Mouse (Mus musculus): ENCODE measurements around the gene Cttnbp2nl.

Gene Cttnbp2nl

DNA sequence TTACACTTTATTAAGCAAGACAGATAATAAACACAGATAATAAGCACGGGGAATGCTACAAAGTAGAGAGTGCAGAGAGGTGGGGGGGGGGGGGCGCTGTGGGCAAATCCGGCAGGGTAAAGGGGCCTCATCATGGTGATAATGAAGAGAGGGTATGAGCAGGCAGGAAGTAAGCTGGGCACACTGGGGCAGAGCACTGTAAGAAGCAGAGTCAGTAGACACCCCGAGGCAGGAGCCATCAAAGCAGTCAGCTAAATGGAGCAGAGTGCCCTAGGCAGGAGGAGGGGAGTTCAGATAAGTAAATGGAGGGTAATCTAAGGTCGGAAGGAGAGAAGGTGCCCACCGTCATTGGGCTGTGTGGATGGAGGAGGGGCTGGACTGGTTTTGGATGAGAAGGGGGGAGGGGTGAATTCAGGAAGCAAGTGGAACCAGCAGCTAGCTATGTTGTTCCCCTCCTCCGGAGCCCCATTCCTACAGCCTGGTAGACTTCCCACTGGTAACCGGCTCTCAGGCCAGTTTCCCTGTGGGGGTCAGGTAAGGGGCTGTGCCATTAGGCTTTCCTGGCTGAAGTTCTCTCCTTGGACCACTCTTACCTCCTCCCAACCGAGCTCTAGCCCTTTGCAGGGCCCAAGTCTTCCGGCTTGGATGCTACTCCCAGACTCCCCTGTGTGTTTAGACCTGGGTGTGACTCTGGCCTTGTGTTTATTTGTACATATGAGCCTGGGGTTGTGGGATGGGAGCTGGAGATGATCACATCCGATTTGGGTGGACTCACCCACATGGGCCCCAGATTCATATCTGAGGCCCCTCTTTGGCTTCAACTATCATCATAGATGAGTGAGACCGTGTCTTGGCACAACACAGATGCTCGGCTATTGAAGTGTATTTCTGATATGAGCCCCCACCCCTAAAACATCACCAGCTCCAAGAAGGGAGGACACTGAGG lies 89.3 kb downstream of the Cttnbp2nl start:
- DNase-seq: no peak

DNA sequence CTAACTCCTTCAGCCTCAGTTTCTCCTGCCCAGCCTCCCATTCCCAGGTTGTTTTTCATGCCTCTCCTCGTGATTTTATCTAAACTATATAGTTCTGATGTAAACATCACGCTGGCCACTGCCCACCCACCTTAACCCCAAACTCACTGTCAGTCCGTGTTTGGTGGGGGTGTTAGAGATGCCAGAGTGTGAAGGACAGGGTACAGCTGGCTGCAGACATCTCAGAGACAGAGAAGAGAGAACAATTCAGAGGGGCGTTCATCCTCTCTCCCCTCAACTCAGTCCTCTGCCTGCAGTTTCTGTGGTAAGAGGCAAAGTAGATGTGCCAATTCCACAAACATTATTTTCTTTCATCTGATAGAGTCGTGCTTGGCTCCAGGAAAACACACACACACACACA lies 90.1 kb downstream of the Cttnbp2nl start:
- DNase-seq: no peak

DNA sequence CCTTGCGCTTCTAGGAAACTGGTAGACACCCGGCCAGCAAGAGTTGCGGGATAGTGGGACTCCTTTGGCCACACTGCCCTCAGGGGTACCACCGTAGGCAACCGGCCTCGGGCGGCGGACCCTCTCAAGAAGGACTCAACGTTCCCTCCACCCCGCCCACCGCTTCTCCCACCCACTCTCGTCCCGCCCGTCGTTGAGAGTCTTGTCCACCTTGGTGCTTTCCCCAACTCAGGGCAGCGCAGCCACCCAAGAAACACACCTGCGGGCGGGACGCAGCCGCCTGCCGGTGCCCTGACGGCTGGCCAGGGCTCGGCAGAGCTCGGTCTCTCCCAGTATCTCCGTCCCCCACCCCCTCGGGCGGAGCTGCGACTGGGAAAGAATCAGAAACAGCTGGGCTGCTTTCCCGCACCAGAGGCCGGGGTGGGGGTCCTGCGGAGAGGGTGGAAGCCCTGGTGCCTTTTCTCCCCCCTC lies 90.8 kb downstream of the Cttnbp2nl start:
- no peak for DNase-seq

DNA sequence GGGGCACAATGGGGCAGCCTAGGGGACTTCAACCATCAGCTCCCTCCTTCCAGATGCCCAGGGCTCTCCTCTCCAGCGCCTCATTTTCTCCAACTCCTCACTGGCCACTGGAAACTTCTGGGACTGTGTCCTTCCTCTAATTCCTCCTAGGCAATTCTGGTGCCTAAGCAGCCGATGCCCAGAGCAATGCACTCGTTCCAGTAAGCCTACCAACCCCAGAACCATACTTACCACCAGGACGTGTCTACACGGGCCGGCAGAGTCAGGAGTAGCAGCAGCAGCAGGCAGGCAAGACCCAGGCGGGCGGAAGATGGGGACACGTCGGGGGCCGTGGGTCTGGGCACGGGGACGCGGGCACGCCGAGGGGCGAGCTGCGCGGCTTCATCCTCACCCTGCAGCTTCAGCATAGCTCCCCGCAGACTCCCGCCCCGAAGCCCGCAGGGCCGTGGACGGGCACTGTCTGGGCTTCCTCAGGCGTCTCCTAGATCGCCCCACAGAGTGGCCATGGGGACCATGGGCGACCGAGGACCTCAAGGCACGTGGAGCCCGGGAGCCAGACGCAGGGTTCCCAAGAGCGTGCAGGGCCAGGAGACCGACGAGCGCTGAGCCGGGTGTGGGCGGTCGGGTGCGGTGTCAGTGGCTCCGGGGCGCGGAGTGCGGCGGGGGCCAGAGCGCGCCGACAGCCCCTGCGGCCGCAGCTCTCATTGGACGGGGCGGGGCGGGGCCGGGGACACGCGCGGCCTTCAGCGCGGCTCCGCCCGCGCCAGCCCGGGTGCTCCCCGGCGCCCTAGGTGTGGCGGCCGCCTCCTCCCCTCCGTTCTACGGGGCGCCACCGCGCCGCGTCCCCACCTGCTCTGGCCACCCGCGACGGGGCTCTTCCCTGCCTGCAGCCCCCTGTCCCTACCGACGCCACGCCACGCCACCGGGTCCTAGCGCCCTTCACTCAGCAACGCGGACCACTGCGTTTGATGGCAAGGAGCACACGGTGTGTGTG lies 91.6 kb downstream of the Cttnbp2nl start, which contains the start of gene Wnt2b:
Gene Wnt2b (minus strand): TSS at position 856 of the 994 bp plus-strand sequence.
- DNase-seq: no peak

DNA sequence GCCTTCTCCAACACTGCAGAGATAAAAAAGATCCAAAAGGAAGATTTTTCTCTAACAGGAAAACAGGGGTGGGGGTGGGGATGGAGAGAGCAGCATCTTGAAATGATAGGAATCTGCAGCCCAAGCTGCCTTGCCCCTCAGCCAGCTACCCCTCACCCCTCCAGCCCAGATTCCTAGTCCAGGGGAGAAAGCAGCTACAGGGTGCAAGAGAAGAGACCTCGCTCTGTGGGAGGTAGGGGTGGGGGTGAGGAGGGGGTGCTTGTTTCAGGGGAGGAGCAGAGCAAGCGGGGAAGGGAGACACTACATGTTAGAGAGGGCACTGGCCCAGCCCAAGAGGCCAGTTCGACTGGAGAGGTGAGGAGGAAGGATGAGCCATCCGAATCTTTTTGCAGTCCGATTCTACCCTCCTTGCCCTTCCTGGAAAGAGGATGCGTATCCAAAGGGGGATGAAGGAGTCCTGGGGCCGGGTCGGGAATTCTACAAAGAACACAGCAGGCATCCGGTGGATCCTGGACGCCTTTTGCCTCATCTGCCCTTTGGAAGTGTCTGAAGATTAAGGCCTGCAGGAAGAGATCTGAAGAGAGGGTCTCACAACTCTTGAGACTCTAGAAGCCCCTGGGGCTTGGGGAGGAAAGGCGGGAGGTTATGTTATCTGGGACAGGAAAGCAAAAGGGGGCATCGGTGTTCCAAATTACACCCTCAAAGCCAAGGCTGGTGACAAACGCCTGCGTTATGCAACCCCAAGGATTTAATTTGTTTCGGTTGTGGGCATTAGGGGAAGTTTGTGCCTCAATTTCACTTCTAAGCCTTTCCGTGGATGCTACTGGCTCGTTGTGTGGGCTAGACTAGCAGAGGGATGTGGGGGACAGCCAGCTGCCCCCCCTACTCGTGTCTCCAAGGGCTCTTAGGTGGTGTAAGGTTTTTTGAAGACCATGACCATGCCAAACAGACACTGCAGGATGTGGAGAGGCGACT lies 92.6 kb downstream of the Cttnbp2nl start:
- no peak for DNase-seq

DNA sequence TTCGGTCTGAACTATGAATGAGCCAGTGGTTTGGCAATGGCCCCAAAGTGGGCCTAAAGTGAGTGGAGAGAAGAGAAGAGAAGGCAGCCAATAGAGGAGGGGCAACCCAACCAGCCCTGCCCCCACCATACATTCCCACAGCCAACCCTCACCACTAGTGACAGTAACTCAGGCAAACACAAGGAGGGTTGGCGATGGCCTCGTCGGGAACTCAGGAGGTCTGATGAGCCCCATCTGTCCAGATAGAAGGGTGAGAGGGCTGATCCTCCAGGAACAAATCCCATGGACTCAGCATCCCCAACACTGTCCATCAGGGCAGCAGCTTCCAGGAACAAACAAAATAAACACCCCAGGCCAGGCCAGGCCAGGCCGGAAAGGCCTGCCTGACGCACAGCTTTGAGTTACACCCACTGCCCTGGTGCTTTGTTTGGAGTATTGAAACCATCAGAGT lies 96.8 kb downstream of the Cttnbp2nl start:
- DNase-seq: no peak

DNA sequence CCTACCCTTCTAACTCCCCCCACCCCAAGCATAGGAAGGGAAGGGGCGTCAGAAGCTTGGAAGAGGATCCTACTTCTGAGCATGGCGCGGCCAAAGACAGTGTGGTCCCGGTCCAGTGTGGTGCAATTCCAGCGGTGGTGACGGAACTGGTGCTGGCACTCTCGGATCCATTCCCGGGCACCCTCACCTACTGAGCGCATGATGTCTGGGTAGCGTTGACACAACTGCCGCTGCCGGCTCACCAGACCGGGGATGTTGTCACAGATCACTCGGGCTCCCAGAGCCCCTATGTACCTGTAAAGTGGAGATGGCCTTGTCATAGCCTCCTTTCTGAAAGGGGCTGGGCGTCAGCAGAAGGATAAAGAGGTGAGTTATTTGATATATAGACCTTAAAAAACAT lies 98.4 kb downstream of the Cttnbp2nl start:
- no peak for DNase-seq

DNA sequence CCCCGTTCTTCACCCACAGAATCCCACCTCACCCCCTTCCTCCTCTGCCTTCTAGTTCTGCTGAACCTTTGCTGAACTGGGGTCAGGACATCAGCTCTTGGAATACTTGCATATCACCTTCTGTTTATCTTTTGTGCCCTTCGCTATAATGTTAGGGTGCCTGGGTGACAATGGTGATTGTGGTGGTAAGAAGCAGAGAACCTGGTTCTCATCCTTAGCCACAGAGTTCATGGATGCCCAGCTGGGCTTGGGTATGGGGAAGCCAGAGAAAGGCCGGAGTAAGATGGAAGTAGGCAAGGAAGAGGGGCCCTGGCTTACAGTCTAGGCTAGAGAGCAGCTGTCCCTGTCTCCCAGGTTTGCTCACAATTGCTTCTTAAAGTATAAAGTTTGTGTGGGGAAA lies 98.8 kb downstream of the Cttnbp2nl start:
- no peak for DNase-seq

DNA sequence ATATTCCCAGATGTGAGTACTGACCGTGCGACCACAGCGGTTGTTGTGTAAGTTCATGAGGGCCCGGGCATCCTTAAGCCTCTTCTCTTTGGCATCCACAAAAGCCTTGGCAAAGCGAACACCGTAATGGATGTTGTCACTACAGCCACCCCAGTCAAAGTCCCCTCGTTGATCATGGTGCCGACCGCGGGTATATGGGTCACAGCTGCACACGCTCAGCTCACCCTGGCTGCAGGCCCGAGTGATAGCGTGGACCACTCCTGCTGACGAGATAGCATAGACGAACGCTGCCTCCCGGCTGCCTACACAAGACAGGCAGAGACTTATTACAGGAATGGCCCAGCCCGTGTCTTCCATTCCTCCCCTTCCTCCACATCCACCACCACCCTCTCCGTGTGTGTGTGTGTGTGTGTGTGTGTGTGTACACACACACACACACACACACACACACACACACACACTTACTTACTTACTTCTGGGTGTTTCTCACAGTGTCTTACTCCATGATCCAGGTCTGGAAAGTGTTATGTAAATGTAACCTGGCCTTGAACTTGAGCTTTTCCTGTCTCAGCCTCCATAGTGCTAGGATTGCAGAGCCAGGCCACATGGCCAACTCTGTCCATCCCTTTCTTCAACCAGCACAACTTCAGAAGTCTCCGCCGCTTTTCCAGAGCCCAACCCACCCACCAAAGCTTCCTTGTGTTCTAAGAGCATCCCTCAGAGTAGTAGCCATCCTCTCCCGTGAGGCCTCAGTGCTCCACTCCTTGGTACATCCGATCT lies 99.9 kb downstream of the Cttnbp2nl start:
- no peak for DNase-seq
